Mouse (Mus musculus): ENCODE results near the gene Ralgapa1.
A peak's percentile ranks its signal among the peaks of the same experiment; 100 is the strongest.

Gene Ralgapa1

GRCm38 (mm10) chr12:55820661-55821314 is at the start of gene Ralgapa1:
Gene Ralgapa1 (minus strand): TSS chr12:55821167.
- peak; percentile 95 for DNase-seq

- no peak for DNase-seq
Observed at GRCm38 (mm10) chr12:55869622-55870322, 48.8 kb upstream of the Ralgapa1 start.

- no peak for DNase-seq
Observed at GRCm38 (mm10) chr12:55867738-55868137, 46.8 kb upstream of the Ralgapa1 start.

GRCm38 (mm10) chr12:55860631-55861030 is 39.7 kb upstream of the Ralgapa1 start:
- DNase-seq = no peak

- DNase-seq = no peak
Observed at GRCm38 (mm10) chr12:55859409-55860349, 38.7 kb upstream of the Ralgapa1 start.

GRCm38 (mm10) chr12:55850650-55851049 is 29.7 kb upstream of the Ralgapa1 start:
- DNase-seq = no peak

- no peak for DNase-seq
Observed at GRCm38 (mm10) chr12:55847851-55848250, 26.9 kb upstream of the Ralgapa1 start.

GRCm38 (mm10) chr12:55846741-55847140 is 25.8 kb upstream of the Ralgapa1 start:
- DNase-seq = peak; percentile 56 to 63

- DNase-seq = no peak
Observed at GRCm38 (mm10) chr12:55837495-55837894, 16.5 kb upstream of the Ralgapa1 start.

- DNase-seq = peak; percentile 96 to 99
Observed at GRCm38 (mm10) chr12:55836199-55836951, 15.4 kb upstream of the Ralgapa1 start, which contains the start of gene Brms1l. Gene Brms1l (plus strand): TSS chr12:55836324.

GRCm38 (mm10) chr12:55835857-55836198 is 14.9 kb upstream of the Ralgapa1 start:
- DNase-seq = no peak

GRCm38 (mm10) chr12:55834891-55835290 is 13.9 kb upstream of the Ralgapa1 start:
- DNase-seq = no peak

- no peak for DNase-seq
Observed at GRCm38 (mm10) chr12:55833906-55834625, 13.1 kb upstream of the Ralgapa1 start.

- no peak for DNase-seq
Observed at GRCm38 (mm10) chr12:55832961-55833360, 12.0 kb upstream of the Ralgapa1 start.

- peak; percentile 82 to 83 for DNase-seq
Observed at GRCm38 (mm10) chr12:55831101-55831500, 10.1 kb upstream of the Ralgapa1 start.

- no peak for DNase-seq
Observed at GRCm38 (mm10) chr12:55825537-55825936, 4.6 kb upstream of the Ralgapa1 start.

GRCm38 (mm10) chr12:55824027-55824426 is 3.1 kb upstream of the Ralgapa1 start:
- DNase-seq = no peak

GRCm38 (mm10) chr12:55820119-55820660 is 777 bp downstream of the Ralgapa1 start:
- DNase-seq = peak in 1 of 2 experiments; percentile 54

GRCm38 (mm10) chr12:55816488-55816887 is 4.5 kb downstream of the Ralgapa1 start:
- no peak for DNase-seq

- DNase-seq = peak in 1 of 2 experiments; percentile 13
Observed at GRCm38 (mm10) chr12:55805035-55805434, 15.9 kb downstream of the Ralgapa1 start.

- DNase-seq = no peak
Observed at GRCm38 (mm10) chr12:55801131-55801530, 19.8 kb downstream of the Ralgapa1 start.
